Comparison of ENCODE assay signal across 24 mouse cellular contexts in the genomic region with DNA sequence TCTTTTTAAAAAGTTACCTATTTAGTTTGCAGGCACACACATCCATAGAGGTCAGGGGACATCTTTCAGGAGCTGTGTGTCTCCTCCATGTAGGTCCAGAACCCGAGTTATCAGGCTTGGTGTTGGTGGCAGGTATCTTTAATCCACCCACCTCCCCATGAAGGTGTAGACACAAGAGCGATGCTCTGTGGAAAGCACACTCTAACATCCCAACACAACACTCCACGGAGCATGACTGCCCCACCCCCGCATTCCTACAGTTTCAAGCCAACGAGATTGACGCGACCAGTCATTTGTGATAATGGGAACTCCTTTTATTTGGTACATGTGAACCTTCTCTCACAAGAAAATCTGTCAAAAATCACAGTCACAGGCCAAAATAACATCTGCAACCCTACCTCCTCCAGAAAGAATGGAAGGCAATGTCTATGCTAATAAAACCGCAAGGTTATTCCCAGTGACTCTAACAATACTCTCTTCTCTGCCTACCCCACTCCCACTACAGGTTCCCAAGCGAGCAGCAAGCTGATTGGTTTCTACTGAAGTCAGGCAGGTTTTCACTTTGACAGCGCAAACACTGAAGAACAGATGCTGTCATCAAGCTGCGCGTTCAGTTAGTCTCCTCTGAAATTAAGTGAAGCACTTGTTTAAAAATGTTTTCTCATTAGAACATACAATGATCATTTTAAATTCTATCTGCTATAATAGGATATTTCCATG.
A peak's percentile ranks its signal among the peaks of the same experiment; 100 is the strongest.
DNase-seq lines count a peak whose midpoint lies in the region; ATAC-seq and TF ChIP-seq lines count a peak whose summit lies in the region.
"Had no signal": no experiment of that assay in that cellular context is flagged by ENCODE, and none has a peak within 500 bp of the region (broad histone marks: within the 10 kb centered on the region; RNA-seq: fewer than 3 reads in every experiment).

No protein-coding gene starts in this region.

- ATAC-seq in forebrain, embryonic 13.5 days = peak; percentile 75; the same call in 1 of the 2 replicates
- ATAC-seq in forebrain, embryonic 14.5 days = peak; percentile 72; the same call in 1 of the 2 replicates
- ATAC-seq: CD4-positive, CD25-positive, alpha-beta regulatory T cell, adult 4 months; inflammation-experienced regulatory T-cells, adult 6 months had no signal

- no peaks in the 10 kb centered on the region for H3K27me3 ChIP-seq in forebrain, embryonic 13.5 days
- H3K27me3 ChIP-seq in forebrain, embryonic 10.5 days (ENCODE audit: poor library complexity, severe bottlenecking) = no peaks in the 10 kb centered on the region
- H3K27me3 ChIP-seq in forebrain, embryonic 14.5 days (replicated peaks; ENCODE audit: control insufficient read depth, insufficient read depth, low read length) = no peaks in the 10 kb centered on the region
- H3K27me3 ChIP-seq: embryonic facial prominence, embryonic 13.5 days; limb, embryonic 15.5 days; liver, embryonic 15.5 days; neural tube, embryonic 13.5 days had no signal

- H3K9me3 ChIP-seq in forebrain, embryonic 13.5 days (replicated peaks) = no peaks in the 10 kb centered on the region
- no peaks in the 10 kb centered on the region; the same call in 1 of the 2 replicates for H3K9me3 ChIP-seq in forebrain, embryonic 10.5 days
- H3K9me3 ChIP-seq in forebrain, embryonic 14.5 days (replicated peaks; ENCODE audit: control insufficient read depth, low read length) = no peaks in the 10 kb centered on the region
- H3K9me3 ChIP-seq: embryonic facial prominence, embryonic 13.5 days; G1E; heart, embryonic 10.5 days; limb, embryonic 15.5 days; liver, embryonic 15.5 days; neural tube, embryonic 13.5 days had no signal

- no peak overlapping the region for H3K4me3 ChIP-seq in forebrain, embryonic 13.5 days
- H3K4me3 ChIP-seq in forebrain, embryonic 10.5 days = no peak overlapping the region
- no peak overlapping the region for H3K4me3 ChIP-seq in forebrain, embryonic 14.5 days (ENCODE audit: low read depth, low read length)
- H3K4me3 ChIP-seq in gastrocnemius, adult 2 months = no peak overlapping the region
- H3K4me3 ChIP-seq: embryonic facial prominence, embryonic 13.5 days; heart, embryonic 10.5 days; limb, embryonic 15.5 days; liver, embryonic 15.5 days; neural tube, embryonic 13.5 days had no signal

- DNase-seq in forebrain, embryonic 10.5 days (ENCODE audit: extremely low spot score, low spot score) = no peak
- peak; percentile 39 to 44 for DNase-seq in left cerebral cortex, postnatal 25 days (ENCODE audit: low spot score in 2 of 2)
- DNase-seq in left cerebral cortex, adult 18-20 months (ENCODE audit: low spot score in 2 of 2) = no peak
- DNase-seq in forebrain, embryonic 14.5 days (ENCODE audit: low spot score) = peak; percentile 60
- peak; percentile 34 to 67 for DNase-seq in layer of hippocampus, postnatal 14 days (ENCODE audit: low spot score in 2 of 2)
- no peak for DNase-seq in cerebellum, adult 18-20 months
- no peak for DNase-seq in gastrocnemius, adult 2 months
- DNase-seq: adrenal gland, postnatal 25 days; cerebellum, adult 9-11 months; kidney, adult 9 months; kidney, postnatal 25 days; right cerebral cortex, postnatal 25 days; thymus, adult 18-20 months; thymus, postnatal 4 days had no signal

- intact Hi-C loops in left cerebral cortex, postnatal 25 days (cut with DNase I) = no loop called here
- intact Hi-C loops in gastrocnemius, adult 2 months (cut with DNase I) = no loop called here

- 86% methylated on average over 12 of the region's 12 CpGs for WGBS in forebrain, embryonic 13.5 days
- WGBS in forebrain, embryonic 10.5 days = 92% methylated on average over 12 of the region's 12 CpGs
- WGBS in forebrain, embryonic 14.5 days = 82% methylated on average over 12 of the region's 12 CpGs

- TF ChIP-seq CTCF in gastrocnemius, adult 2 months (IDR thresholded peaks at IDR 0.05) = no peak

- H3K4me2 ChIP-seq in forebrain, embryonic 13.5 days = peak overlapping the region; percentile 3; the same call in 1 of the 2 replicates
- H3K4me2 ChIP-seq in forebrain, embryonic 14.5 days (ENCODE audit: low read length) = no peak overlapping the region
- H3K4me2 ChIP-seq: embryonic facial prominence, embryonic 13.5 days; limb, embryonic 15.5 days; liver, embryonic 15.5 days; midbrain, embryonic 11.5 days; neural tube, embryonic 13.5 days had no signal

- peaks cover 16% of the 10 kb centered on the region for H3K4me1 ChIP-seq in forebrain, embryonic 13.5 days
- peaks cover 10% of the 10 kb centered on the region for H3K4me1 ChIP-seq in forebrain, embryonic 10.5 days
- H3K4me1 ChIP-seq in forebrain, embryonic 14.5 days (ENCODE audit: control insufficient read depth, insufficient read depth, low read length) = peaks cover 4% of the 10 kb centered on the region; the same call in 1 of the 2 replicates
- H3K4me1 ChIP-seq: liver, embryonic 15.5 days had no signal

- no peak overlapping the region for H3K9ac ChIP-seq in forebrain, embryonic 13.5 days
- no peak overlapping the region for H3K9ac ChIP-seq in forebrain, embryonic 14.5 days (ENCODE audit: low read length)
- H3K9ac ChIP-seq: embryonic facial prominence, embryonic 13.5 days; limb, embryonic 15.5 days; liver, embryonic 15.5 days; neural tube, embryonic 13.5 days had no signal

- 0 out of 2 replicates have a peak overlapping the region, but pooled peaks have one; percentile 1 for H3K27ac ChIP-seq in forebrain, embryonic 13.5 days
- H3K27ac ChIP-seq in forebrain, embryonic 10.5 days = no peak overlapping the region
- H3K27ac ChIP-seq in forebrain, embryonic 14.5 days (ENCODE audit: low read depth, low read length) = peak overlapping the region; percentile 5; the same call in 1 of the 2 replicates
- H3K27ac ChIP-seq in gastrocnemius, adult 2 months = no peak overlapping the region
- H3K27ac ChIP-seq: embryonic facial prominence, embryonic 13.5 days; heart, embryonic 10.5 days; limb, embryonic 15.5 days; liver, embryonic 15.5 days had no signal

- H3K36me3 ChIP-seq in forebrain, embryonic 13.5 days (ENCODE audit: poor library complexity, severe bottlenecking) = no peaks in the 10 kb centered on the region
- H3K36me3 ChIP-seq in forebrain, embryonic 10.5 days (replicated peaks) = no peaks in the 10 kb centered on the region; the same call in 1 of the 2 replicates
- H3K36me3 ChIP-seq in forebrain, embryonic 14.5 days (ENCODE audit: control insufficient read depth, insufficient read depth, low read length) = no peaks in the 10 kb centered on the region
- H3K36me3 ChIP-seq: embryonic facial prominence, embryonic 13.5 days; limb, embryonic 15.5 days; liver, embryonic 15.5 days; neural tube, embryonic 13.5 days had no signal

Comparison
In these comparisons a context has a peak if more than half of its experiments do, and no peak if none do; other contexts are left out.
1. H3K27ac ChIP-seq: peak in forebrain, embryonic 13.5 days (single experiment) and forebrain, embryonic 14.5 days (single experiment); none in forebrain, embryonic 10.5 days (single experiment) and gastrocnemius, adult 2 months (single experiment).
2. DNase-seq: peak in left cerebral cortex, postnatal 25 days (2 of 2), forebrain, embryonic 14.5 days (single experiment) and layer of hippocampus, postnatal 14 days (2 of 2); none in forebrain, embryonic 10.5 days (single experiment), left cerebral cortex, adult 18-20 months (0 of 2), cerebellum, adult 18-20 months (0 of 2) and gastrocnemius, adult 2 months (single experiment).